Mouse (Mus musculus) lung, postnatal 0 days (tissue): ENCODE measurements around the gene Exo1.

Experiments
- CTCF ChIP-seq: IDR thresholded peaks from 2 replicates; pipeline ENCODE4 v1.5.1; 2016; ENCODE audit warnings: antibody characterized with exemption, mild to moderate bottlenecking
- EP300 ChIP-seq: IDR thresholded peaks from 2 replicates; pipeline ENCODE4 v1.6.1; 2016; ENCODE audit warnings: antibody characterized with exemption, mild to moderate bottlenecking, control low read depth

DNA sequence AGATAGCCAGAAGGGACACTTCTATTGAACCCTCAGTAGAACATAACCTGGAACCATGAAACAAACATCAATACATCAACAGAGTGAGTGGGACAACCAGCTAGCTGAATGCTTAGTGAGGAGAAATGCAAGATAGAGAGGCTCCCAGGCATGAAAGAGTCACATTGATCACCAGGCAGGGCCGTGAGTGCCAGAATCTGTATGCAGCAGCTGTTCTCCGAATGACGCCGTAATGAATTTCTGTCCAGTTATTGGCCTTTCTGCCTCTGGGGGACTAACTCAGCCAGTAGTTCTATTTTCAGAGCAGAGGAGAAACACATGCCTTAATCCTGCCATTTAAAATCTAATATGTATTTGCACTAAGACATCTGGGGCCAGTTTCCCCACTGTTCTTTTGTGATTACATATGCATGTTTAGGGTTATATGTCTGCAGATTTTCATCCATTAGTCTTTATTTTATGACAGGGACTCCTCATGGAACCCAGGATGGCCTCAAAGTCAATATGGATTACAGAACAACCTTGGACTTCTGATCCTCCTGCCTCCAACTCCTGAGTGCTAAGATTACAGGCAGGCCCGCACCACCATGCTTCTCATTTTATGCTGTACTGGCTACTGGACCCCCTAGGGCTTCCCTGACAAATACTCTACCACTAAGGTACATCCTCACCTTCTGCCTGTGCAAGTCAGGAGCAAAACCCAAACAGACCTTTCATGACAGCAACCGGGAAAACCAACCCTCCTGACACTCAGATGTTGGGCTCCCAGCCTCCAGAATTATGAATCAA, 8.2 kb upstream of the Exo1 start:
- TF ChIP-seq CTCF: no peak
- TF ChIP-seq EP300: no peak
